Mouse (Mus musculus) lung, postnatal 4 days (tissue): Measurements from ENCODE around the gene Vmn1r70.

ENCODE experiments used
- DNase-seq, 2 experiments: peaks; one replicate each; pipeline ENCODE4 v3.0.0; 2021

Gene Vmn1r70

GRCm38 (mm10) chr7:10631232-10631631, at the start of gene Vmn1r70:
TSS of gene Vmn1r70 (plus strand) at chr7:10631532.
- no peak for DNase-seq

DNA sequence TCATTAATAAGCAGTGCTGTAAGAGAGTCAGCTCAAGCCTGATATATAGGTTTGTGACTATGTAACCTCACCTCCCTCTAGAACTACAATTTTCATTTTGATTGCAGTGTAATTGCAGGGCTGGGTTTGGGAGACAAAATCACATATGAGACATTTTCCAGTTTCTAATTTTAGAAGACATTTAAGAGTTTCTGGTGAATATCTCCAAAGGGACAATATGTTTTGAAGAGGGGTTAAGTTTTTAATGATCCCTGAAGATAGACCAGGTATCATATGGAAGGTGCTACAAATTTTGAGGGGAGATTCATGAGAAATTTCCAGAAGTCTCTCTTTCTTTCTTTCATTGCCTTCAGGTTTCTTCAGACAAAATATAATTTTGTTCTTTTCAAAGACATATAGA, 17.8 kb upstream of the Vmn1r70 start, which contains the start of gene Vmn1r69:
Gene Vmn1r69, minus strand, starts transcription at position 101 of the 400 bp plus-strand sequence.
- DNase-seq = no peak
